13 mouse cellular contexts compared by ENCODE assay signal in genomic region chr9:70733208-70733607, GRCm38 (mm10). TPM values are rescaled to one million over a fixed set of nuclear protein-coding genes. Genes with fewer than 3 reads are reported as not detected.
DNase-seq lines count a peak whose midpoint lies in the region; ATAC-seq and TF ChIP-seq lines count a peak whose summit lies in the region.
"Had no signal": no experiment of that assay in that cellular context is flagged by ENCODE, and none has a peak within 500 bp of the region (broad histone marks: within the 10 kb centered on the region; RNA-seq: fewer than 3 reads in every experiment).

No protein-coding gene starts in this region.

- no peak overlapping the region for H3K27ac ChIP-seq in stomach, embryonic 15.5 days
- no peak overlapping the region for H3K27ac ChIP-seq in stomach, postnatal 0 days (replicated peaks)
- peak overlapping the region; percentile 87 for H3K27ac ChIP-seq in liver, embryonic 12.5 days
- H3K27ac ChIP-seq in hindbrain, embryonic 14.5 days: no peak overlapping the region
- H3K27ac ChIP-seq: left cerebral cortex, adult 2 months; midbrain, embryonic 15.5 days; neural tube, embryonic 12.5 days had no signal

- no peaks in the 10 kb centered on the region for H3K9me3 ChIP-seq in stomach, embryonic 15.5 days
- no peaks in the 10 kb centered on the region for H3K9me3 ChIP-seq in stomach, postnatal 0 days (ENCODE audit: control insufficient read depth, low read length)
- H3K9me3 ChIP-seq in liver, embryonic 12.5 days (replicated peaks): no peaks in the 10 kb centered on the region
- H3K9me3 ChIP-seq in hindbrain, embryonic 14.5 days (ENCODE audit: control insufficient read depth, low read length): no peaks in the 10 kb centered on the region
- H3K9me3 ChIP-seq: midbrain, embryonic 15.5 days; neural tube, embryonic 12.5 days had no signal

- DNase-seq in stomach, postnatal 0 days (ENCODE audit: low spot score): no peak
- DNase-seq in R1 (ENCODE audit: low read depth, low spot score): peak; percentile 13
- DNase-seq in spleen, postnatal 36 days (ENCODE audit: low spot score in 2 of 2): peak; percentile 34 to 47
- no peak for DNase-seq in adrenal gland, postnatal 14 days
- DNase-seq in hindbrain, embryonic 14.5 days (ENCODE audit: low spot score): no peak
- DNase-seq: kidney, postnatal 14 days; lung, postnatal 4 days had no signal

- TF ChIP-seq CTCF in stomach, postnatal 0 days (IDR thresholded peaks at IDR 0.05; ENCODE audit: low read depth): no peak

- H3K36me3 ChIP-seq in stomach, embryonic 15.5 days: no peaks in the 10 kb centered on the region
- 0 out of 2 replicates have a peak, but pooled peaks cover 2% of the 10 kb centered on the region for H3K36me3 ChIP-seq in stomach, postnatal 0 days (ENCODE audit: control insufficient read depth, insufficient read depth, low read length)
- H3K36me3 ChIP-seq in liver, embryonic 12.5 days: peaks cover 56% of the 10 kb centered on the region
- H3K36me3 ChIP-seq in hindbrain, embryonic 14.5 days (replicated peaks; ENCODE audit: control insufficient read depth, insufficient read depth): no peaks in the 10 kb centered on the region
- H3K36me3 ChIP-seq: midbrain, embryonic 15.5 days; neural tube, embryonic 12.5 days had no signal

- no peak overlapping the region for H3K4me2 ChIP-seq in stomach, embryonic 15.5 days
- H3K4me2 ChIP-seq in stomach, postnatal 0 days (replicated peaks; ENCODE audit: low read depth): no peak overlapping the region
- peak overlapping the region; percentile 57 for H3K4me2 ChIP-seq in liver, embryonic 12.5 days
- H3K4me2 ChIP-seq in hindbrain, embryonic 14.5 days (replicated peaks): no peak overlapping the region
- H3K4me2 ChIP-seq: midbrain, embryonic 15.5 days; neural tube, embryonic 12.5 days had no signal

- TF ChIP-seq EP300 in stomach, postnatal 0 days (optimal IDR thresholded peaks at IDR 0.05): no peak

- H3K27me3 ChIP-seq in stomach, embryonic 15.5 days (replicated peaks): no peaks in the 10 kb centered on the region
- no peaks in the 10 kb centered on the region for H3K27me3 ChIP-seq in stomach, postnatal 0 days (ENCODE audit: control insufficient read depth, insufficient read depth, low read length)
- no peaks in the 10 kb centered on the region for H3K27me3 ChIP-seq in liver, embryonic 12.5 days (replicated peaks)
- H3K27me3 ChIP-seq in hindbrain, embryonic 14.5 days (ENCODE audit: control insufficient read depth, insufficient read depth, low read length): no peaks in the 10 kb centered on the region
- H3K27me3 ChIP-seq: midbrain, embryonic 15.5 days; neural tube, embryonic 12.5 days had no signal

- peak; percentile 56; the same call in 1 of the 2 replicates for ATAC-seq in stomach, embryonic 15.5 days (ENCODE audit: insufficient read depth, low FRiP score, low read depth)
- ATAC-seq in stomach, postnatal 0 days (ENCODE audit: low FRiP score, low TSS enrichment): no peak
- ATAC-seq in liver, embryonic 12.5 days: peak; percentile 99
- no peak for ATAC-seq in hindbrain, embryonic 14.5 days (ENCODE audit: low FRiP score)
- ATAC-seq: inflammation-experienced regulatory T-cells, adult 6 months; midbrain, embryonic 15.5 days had no signal

- H3K4me1 ChIP-seq in stomach, embryonic 15.5 days: no peaks in the 10 kb centered on the region
- no peaks in the 10 kb centered on the region for H3K4me1 ChIP-seq in stomach, postnatal 0 days (replicated peaks; ENCODE audit: control insufficient read depth, insufficient read depth)
- peaks cover 44% of the 10 kb centered on the region for H3K4me1 ChIP-seq in liver, embryonic 12.5 days
- 0 out of 2 replicates have a peak, but pooled peaks cover 3% of the 10 kb centered on the region for H3K4me1 ChIP-seq in hindbrain, embryonic 14.5 days (replicated peaks; ENCODE audit: control insufficient read depth, insufficient read depth, low read length)
- H3K4me1 ChIP-seq: midbrain, embryonic 15.5 days; neural tube, embryonic 12.5 days had no signal

- H3K4me3 ChIP-seq in stomach, embryonic 15.5 days (replicated peaks): no peak overlapping the region
- no peak overlapping the region for H3K4me3 ChIP-seq in stomach, postnatal 0 days (ENCODE audit: low read depth, low read length)
- peak overlapping the region; percentile 19; the same call in 1 of the 2 replicates for H3K4me3 ChIP-seq in liver, embryonic 12.5 days
- no peak overlapping the region for H3K4me3 ChIP-seq in hindbrain, embryonic 14.5 days (replicated peaks; ENCODE audit: low read length)
- H3K4me3 ChIP-seq: left cerebral cortex, adult 2 months; midbrain, embryonic 15.5 days; neural tube, embryonic 12.5 days had no signal

- H3K9ac ChIP-seq in stomach, embryonic 15.5 days: no peak overlapping the region
- H3K9ac ChIP-seq in stomach, postnatal 0 days (ENCODE audit: low read length): no peak overlapping the region
- peak overlapping the region; percentile 61 for H3K9ac ChIP-seq in liver, embryonic 12.5 days
- H3K9ac ChIP-seq in hindbrain, embryonic 14.5 days: no peak overlapping the region
- H3K9ac ChIP-seq: midbrain, embryonic 15.5 days; neural tube, embryonic 12.5 days had no signal

- 88% methylated on average over 2 of the region's 2 CpGs for WGBS in stomach, embryonic 15.5 days
- WGBS in stomach, postnatal 0 days: 92% methylated on average over 2 of the region's 2 CpGs
- WGBS in liver, embryonic 12.5 days (ENCODE audit: insufficient replicate concordance): 46% methylated on average over 2 of the region's 2 CpGs
- whole genome bisulfite sequencing in hindbrain, embryonic 14.5 days: 93% methylated on average over 2 of the region's 2 CpGs

RNA-seq across cellular contexts. Expression of gene Adam10, which starts 54.4 kb away (rescaled TPM):
- polyA plus RNA-seq in stomach, embryonic 15.5 days (2015; fragmentation: Nextera tagmentation; extraction: Ambion mirVana): 85.4 and 86.5 TPM in 2 replicates
- polyA plus RNA-seq in stomach, postnatal 0 days (2015; fragmentation: Nextera tagmentation; extraction: Ambion mirVana): 48.1 and 48.2 TPM in 2 replicates
- 101 and 107 TPM in 2 replicates for polyA plus RNA-seq in liver, embryonic 12.5 days (2016; fragmentation: Nextera tagmentation; extraction: Ambion mirVana)
- 56.0 and 59.9 TPM in 2 replicates for total RNA-seq in adrenal gland, postnatal 14 days (2021)
- 55.3 and 56.2 TPM in 2 replicates for polyA plus RNA-seq in hindbrain, embryonic 14.5 days (2014; fragmentation: Nextera tagmentation; extraction: Ambion mirVana)

Comparison
In these comparisons a context has a peak if more than half of its experiments do, and no peak if none do; other contexts are left out.
1. ATAC-seq: peak in stomach, embryonic 15.5 days (single experiment) and liver, embryonic 12.5 days (single experiment); none in stomach, postnatal 0 days (single experiment) and hindbrain, embryonic 14.5 days (single experiment).
2. DNase-seq: peak in R1 (single experiment) and spleen, postnatal 36 days (2 of 2); none in stomach, postnatal 0 days (single experiment), adrenal gland, postnatal 14 days (single experiment) and hindbrain, embryonic 14.5 days (single experiment).